Mouse (Mus musculus) C2C12 (cell line): ENCODE data around the gene Steap1.

Source experiments
- CTCF ChIP-seq: IDR thresholded peaks from one replicate; pipeline ENCODE4 v1.5.1; 2011; ENCODE audit not compliant: control insufficient read depth, insufficient read depth, insufficient read length
- FOSL1 ChIP-seq: IDR thresholded peaks from one replicate; pipeline ENCODE4 v1.8.0; 2011; ENCODE audit warnings: mild to moderate bottlenecking, low read length; ENCODE audit not compliant: poor library complexity, insufficient read depth, severe bottlenecking
- MYOD1 ChIP-seq: IDR thresholded peaks from one replicate; pipeline ENCODE4 v1.6.1; 2011; ENCODE audit warnings: low read depth; ENCODE audit not compliant: control insufficient read depth, insufficient read length

DNA sequence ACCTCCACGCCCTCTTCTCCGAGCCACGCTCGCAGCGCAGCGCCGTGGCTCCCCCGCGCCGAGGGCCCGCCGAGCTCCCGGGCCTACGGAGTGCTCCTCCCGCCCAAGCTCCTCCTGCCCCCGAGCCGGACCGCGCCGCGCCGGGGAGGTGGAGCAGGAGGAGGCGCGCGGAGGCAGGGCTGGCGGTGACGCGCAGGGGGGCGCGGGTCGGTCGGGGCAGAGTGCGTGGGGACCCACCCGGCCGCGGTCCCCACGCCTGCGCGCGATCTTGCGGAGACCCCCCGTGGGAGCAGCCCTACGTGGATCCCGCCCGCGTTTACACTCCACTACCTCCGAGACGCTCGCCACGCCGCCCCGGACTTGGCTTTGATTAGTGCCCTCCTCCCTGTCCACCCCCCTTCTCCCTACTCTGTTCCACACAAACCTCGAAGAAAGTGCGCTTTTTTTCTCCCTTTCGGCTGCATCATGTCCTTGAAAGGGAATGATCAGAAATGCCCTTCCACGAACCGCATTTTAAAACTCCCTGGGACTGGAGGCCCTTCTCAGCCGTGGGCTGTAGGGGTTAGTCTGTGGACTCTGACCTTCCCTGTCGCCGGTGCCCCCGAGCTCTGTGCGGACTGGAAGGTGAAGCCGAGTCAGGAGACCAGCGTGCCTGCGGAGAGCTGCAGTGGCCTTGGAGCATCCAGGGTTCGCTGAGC lies 55.0 kb downstream of the Steap1 start, which contains the start of gene Steap2:
- TF ChIP-seq MYOD1 (no peak), FOSL1 (no peak), CTCF (no peak)
